Mouse (Mus musculus): ENCODE results near the gene Mfrp.

- TF ChIP-seq POLR2A (IDR thresholded peaks at IDR 0.05; ENCODE audit: control insufficient read depth, extremely low read depth, insufficient read depth, low read length, poor library complexity): no peak
- TF ChIP-seq CTCF (IDR thresholded peaks at IDR 0.05; ENCODE audit: borderline replicate concordance, control insufficient read depth, extremely low read depth, insufficient read depth, low read length, poor library complexity): no peak
Observed at GRCm38 (mm10) chr9:44085741-44086665, 15.5 kb upstream of the Mfrp start.
